Mouse (Mus musculus) forebrain, embryonic 15.5 days (tissue): ENCODE data around the gene Pygl. TPM values are rescaled to one million over a fixed set of nuclear protein-coding genes. Genes with fewer than 3 reads are reported as not detected.

ENCODE experiments used
- ATAC-seq: fragments of 200-750 bp; cut with Nextera tagmentation; replicated peaks from 2 replicates; pipeline ENCODE4 v1.8.0; 2017; ENCODE audit warnings: mild to moderate bottlenecking, moderate TSS enrichment, moderate library complexity
- H3K27ac ChIP-seq: fragments of 300-500 bp; sonication (generic); replicated peaks from 2 replicates; pipeline ENCODE4 v1.5.1; 2015; ENCODE audit warnings: mild to moderate bottlenecking, inconsistent platforms
- H3K27me3 ChIP-seq: fragments of 300-500 bp; sonication (generic); 2 replicates; pipeline ENCODE4 v1.6.1; 2015; ENCODE audit warnings: inconsistent platforms
- H3K36me3 ChIP-seq: fragments of 300-500 bp; sonication (generic); 2 replicates; pipeline ENCODE4 v1.6.1; 2015; ENCODE audit warnings: mild to moderate bottlenecking, inconsistent platforms
- H3K4me1 ChIP-seq: fragments of 300-500 bp; sonication (generic); 2 replicates; pipeline ENCODE4 v1.6.1; 2015; ENCODE audit warnings: inconsistent platforms
- H3K4me2 ChIP-seq: fragments of 300-500 bp; sonication (generic); replicated peaks from 2 replicates; pipeline ENCODE4 v1.6.1; 2015; ENCODE audit warnings: mild to moderate bottlenecking, inconsistent platforms
- H3K4me3 ChIP-seq: fragments of 300-500 bp; sonication (generic); 2 replicates; pipeline ENCODE4 v1.5.1; 2015; ENCODE audit warnings: mild to moderate bottlenecking, inconsistent platforms
- H3K9ac ChIP-seq: fragments of 300-500 bp; sonication (generic); replicated peaks from 2 replicates; pipeline ENCODE4 v1.6.1; 2015; ENCODE audit warnings: mild to moderate bottlenecking, inconsistent platforms
- H3K9me3 ChIP-seq: fragments of 300-500 bp; sonication (generic); 2 replicates; pipeline ENCODE4 v1.6.1; 2016; ENCODE audit warnings: inconsistent platforms
- WGBS: fragments of 180-500 bp; shearing (Covaris S2); methylation state at CpG from one replicate; pipeline ENCODE4 v1.1.7; 2015; ENCODE audit warnings: mixed read lengths; 5-methylcytosine and 5-hydroxymethylcytosine counted together
- polyA plus RNA-seq: library from polyadenylated mRNA; unstranded; fragments of >200 nt; fragmentation: Nextera tagmentation; extraction: Ambion mirVana; gene quantifications from 2 replicates; pipeline ENCODE4 v1.2.1, GENCODE M21; 2015

Pygl gene
- polyA plus RNA-seq, 1 experiment from 2014 or later, result 6.7 TPM

DNA sequence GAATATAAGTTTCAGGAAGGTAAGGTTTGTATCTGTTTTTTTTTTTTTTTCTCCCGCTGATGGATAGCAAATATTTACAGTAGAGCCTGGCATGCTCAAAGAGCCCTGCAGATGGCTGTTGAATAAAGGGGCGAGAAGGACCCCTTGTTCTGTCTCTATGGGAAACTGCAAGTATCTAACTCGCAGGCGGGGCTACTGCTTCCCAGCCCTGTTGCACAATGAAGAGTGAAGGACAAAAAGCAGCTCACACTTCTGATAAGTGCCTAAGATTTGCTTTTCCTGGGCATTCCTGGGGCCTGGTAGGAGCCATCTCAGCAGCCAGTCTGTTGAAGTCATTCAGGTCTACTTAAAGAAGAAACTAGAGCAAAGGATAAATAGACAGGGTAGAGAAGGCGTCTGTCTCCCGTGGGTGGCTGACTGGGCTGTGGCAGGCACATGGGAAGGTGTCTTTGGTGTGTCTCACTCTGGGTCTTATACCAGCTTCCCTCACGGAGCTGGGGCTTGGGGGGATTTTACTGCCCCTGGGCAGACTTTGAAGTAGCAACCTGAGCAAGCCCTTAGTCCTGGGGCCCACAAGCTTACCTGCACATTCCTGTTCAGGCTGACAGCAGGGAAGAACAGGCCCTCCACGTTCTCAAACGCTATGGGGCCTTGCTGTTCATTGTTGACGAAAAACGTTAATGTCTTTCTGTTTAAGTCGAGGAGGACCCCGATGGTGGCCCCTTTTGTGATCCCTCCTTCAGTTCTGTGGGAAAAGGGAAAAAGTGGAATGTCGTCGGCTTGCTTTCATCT is 16.6 kb upstream of the Pygl start:
- Histone ChIP-seq H3K9ac (no peak overlapping the region), H3K9me3 (no peaks in the 10 kb centered on the region), H3K36me3 (no peaks in the 10 kb centered on the region), H3K4me1 (peaks cover 13% of the 10 kb centered on the region), H3K27me3 (no peaks in the 10 kb centered on the region), H3K4me3 (no peak overlapping the region), H3K4me2 (no peak overlapping the region), H3K27ac (peak overlapping the region; percentile 40)
- 29% methylated on average over 15 of the region's 15 CpGs for WGBS
- ATAC-seq, result peak; percentile 62; the same call in 1 of the 2 replicates

DNA sequence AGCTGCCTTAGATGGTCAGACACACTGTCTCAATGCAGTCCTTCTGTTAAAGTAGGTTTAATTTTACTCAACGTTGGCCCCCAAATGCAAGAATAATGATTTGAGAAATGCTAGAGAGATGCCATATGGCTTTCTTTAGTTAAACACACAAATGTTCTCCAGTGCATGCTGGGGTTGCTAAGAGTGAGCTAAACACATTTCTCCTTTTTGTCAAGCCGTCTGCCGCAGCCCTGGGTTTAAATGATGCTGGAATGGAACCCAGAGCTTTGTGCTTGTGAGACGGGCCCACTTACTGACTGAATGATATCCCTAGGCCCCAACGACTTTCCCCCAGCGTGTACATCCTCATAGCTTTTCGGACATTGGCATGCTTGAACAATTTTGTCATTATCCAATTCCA is 11.3 kb upstream of the Pygl start:
- no peak overlapping the region for H3K4me2 ChIP-seq
- no peaks in the 10 kb centered on the region for H3K9me3 ChIP-seq
- no peak for ATAC-seq
- peaks cover 24% of the 10 kb centered on the region for H3K4me1 ChIP-seq
- H3K27ac ChIP-seq, result peak overlapping the region; percentile 53
- H3K36me3 ChIP-seq, result no peaks in the 10 kb centered on the region
- H3K4me3 ChIP-seq, result no peak overlapping the region
- no peak overlapping the region for H3K9ac ChIP-seq
- 63% methylated on average over 7 of the region's 7 CpGs for WGBS
- H3K27me3 ChIP-seq, result no peaks in the 10 kb centered on the region

DNA sequence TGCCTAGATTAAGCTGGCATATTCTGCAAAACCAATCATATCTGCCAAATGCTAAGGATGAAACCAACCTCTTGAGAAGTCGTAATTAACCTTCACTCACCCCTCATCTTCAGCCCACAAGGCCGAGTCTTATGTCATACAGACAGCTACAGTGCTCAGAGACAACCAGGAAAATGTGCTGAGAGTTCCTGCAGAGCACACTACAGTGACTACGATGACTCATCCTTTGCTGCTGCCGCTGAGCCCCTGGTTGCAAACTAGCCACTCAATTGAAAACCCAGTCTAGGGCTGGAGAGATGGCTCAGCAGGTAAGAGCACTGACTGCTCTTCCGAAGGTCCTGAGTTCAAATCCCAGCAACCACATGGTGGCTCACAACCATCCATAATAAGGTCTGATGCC is 8.5 kb upstream of the Pygl start:
- WGBS, result 89% methylated on average over 5 of the region's 5 CpGs
- no peak for ATAC-seq
- peaks cover 24% of the 10 kb centered on the region for H3K4me1 ChIP-seq
- no peaks in the 10 kb centered on the region for H3K27me3 ChIP-seq
- no peak overlapping the region for H3K27ac ChIP-seq
- H3K36me3 ChIP-seq, result no peaks in the 10 kb centered on the region
- no peak overlapping the region for H3K4me3 ChIP-seq
- no peak overlapping the region for H3K4me2 ChIP-seq
- no peaks in the 10 kb centered on the region for H3K9me3 ChIP-seq
- H3K9ac ChIP-seq, result no peak overlapping the region

DNA sequence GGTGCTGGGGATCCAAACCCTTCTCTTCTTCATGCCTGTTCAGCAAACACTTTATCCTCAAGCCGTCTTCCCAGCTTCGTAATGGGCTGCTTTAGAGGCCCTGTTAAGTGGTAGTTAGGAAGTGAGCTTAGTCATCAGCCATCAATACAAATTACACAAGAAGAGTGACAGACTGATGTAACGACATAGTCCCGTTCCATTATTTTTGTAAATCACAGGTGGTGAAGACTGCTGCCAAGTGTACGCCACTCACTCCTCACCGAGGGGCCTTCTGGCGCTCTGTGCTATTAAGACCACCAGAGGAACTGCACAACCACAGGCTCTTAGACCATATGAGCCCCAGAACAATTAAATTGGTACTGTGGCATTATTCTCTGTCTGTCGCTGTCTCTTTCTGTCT is 7.3 kb upstream of the Pygl start:
- Histone ChIP-seq H3K9ac (no peak overlapping the region), H3K36me3 (no peaks in the 10 kb centered on the region), H3K4me2 (no peak overlapping the region), H3K4me3 (no peak overlapping the region), H3K9me3 (no peaks in the 10 kb centered on the region), H3K27me3 (no peaks in the 10 kb centered on the region), H3K4me1 (peaks cover 28% of the 10 kb centered on the region), H3K27ac (peak overlapping the region; percentile 72)
- peak; percentile 68 for ATAC-seq
- 18% methylated on average over 8 of the region's 8 CpGs for WGBS

DNA sequence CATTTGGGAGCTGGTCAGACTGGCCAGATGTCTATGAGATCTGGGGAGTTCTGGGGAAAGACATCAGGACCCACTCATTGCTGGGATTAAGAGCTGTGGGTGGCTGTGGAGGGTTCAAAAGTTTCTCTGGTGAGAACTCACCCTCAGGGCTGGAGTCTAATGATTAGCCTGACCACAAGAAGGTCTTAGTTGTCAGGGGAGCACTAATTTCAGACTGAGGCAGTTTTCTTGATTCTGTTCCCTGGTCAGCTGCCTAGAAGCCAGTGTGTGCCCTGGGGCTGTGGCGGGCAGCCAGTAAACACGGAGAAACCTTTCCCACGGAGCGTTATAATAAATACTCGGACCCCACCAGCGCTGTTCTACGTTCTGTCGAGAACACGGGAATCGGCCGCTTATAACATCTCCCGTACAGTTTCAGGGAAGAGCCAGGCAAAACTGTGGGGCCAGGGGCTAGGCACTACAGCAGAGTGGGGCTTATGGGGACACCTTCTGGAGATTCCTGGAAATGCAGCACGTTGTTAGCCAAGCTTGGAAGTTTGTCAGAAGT is 3.7 kb upstream of the Pygl start:
- Histone ChIP-seq H3K4me2 (peak overlapping the region; percentile 63), H3K27me3 (no peaks in the 10 kb centered on the region), H3K36me3 (no peaks in the 10 kb centered on the region), H3K9me3 (no peaks in the 10 kb centered on the region), H3K4me3 (peak overlapping the region; percentile 35), H3K4me1 (peaks cover 20% of the 10 kb centered on the region), H3K9ac (peak overlapping the region; percentile 50), H3K27ac (peak overlapping the region; percentile 68)
- peak; percentile 82 for ATAC-seq
- WGBS, result 3% methylated on average over 13 of the region's 13 CpGs

DNA sequence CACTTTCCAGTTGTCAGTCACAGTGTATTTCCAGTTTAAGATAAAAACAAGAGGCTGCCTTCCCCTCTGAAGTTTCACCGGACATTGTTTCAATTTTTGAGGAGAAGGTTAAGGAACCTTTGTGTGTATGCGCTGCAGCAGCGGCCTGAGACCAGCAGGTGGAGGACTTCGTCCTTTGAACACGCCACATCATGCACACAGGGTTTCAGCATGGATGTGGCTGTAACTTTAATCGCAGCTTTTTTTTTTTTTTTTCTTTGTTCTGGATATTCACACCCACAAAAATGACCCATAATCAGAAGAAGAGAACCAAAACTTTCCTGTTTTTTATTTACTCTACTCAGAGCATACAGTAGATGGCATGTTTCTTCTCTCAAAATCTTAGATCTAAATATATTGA is 3.1 kb upstream of the Pygl start:
- WGBS, result 8% methylated on average over 6 of the region's 6 CpGs
- no peak overlapping the region for H3K4me2 ChIP-seq
- no peaks in the 10 kb centered on the region for H3K36me3 ChIP-seq
- no peaks in the 10 kb centered on the region for H3K27me3 ChIP-seq
- H3K9me3 ChIP-seq, result no peaks in the 10 kb centered on the region
- H3K9ac ChIP-seq, result no peak overlapping the region
- peak; percentile 78 for ATAC-seq
- H3K27ac ChIP-seq, result no peak overlapping the region; the same call in 1 of the 2 replicates
- H3K4me1 ChIP-seq, result peaks cover 20% of the 10 kb centered on the region
- no peak overlapping the region for H3K4me3 ChIP-seq

DNA sequence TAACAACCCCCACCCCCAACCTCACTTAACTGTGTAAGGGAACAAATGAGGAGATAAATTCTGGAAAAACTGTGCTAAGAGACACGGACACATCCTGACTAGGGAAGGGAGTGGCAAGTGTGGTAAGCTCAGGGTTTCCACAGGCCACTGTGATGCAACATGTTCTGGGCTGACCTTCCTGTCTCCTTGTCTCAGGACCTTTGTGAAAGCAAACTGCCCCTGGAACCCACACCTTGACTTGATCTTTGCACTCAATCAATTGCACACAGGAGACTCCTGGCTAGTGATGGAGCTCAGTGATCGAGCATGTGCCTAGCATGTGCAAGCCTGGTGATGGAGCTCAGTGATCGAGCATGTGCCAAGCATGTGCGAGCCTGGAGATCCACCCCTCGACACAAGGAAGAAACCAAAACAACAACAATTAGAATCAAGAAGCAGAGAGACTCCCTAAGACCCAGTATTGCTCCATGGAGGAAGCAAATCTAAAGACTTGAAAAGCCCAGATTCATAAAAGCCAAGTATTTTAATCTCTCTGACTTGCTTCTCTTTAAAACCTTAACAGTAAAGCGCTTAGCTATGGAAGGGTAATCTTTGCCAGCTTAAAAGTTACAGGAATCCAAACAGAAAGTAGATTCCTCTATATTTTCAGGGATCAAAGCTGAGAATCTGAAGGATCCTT is 2.5 kb upstream of the Pygl start:
- H3K27me3 ChIP-seq, result no peaks in the 10 kb centered on the region
- H3K27ac ChIP-seq, result no peak overlapping the region; the same call in 1 of the 2 replicates
- no peaks in the 10 kb centered on the region for H3K9me3 ChIP-seq
- H3K4me2 ChIP-seq, result no peak overlapping the region
- H3K4me1 ChIP-seq, result peaks cover 15% of the 10 kb centered on the region
- no peak overlapping the region for H3K9ac ChIP-seq
- H3K36me3 ChIP-seq, result no peaks in the 10 kb centered on the region
- 84% methylated on average over 6 of the region's 6 CpGs for WGBS
- no peak for ATAC-seq
- H3K4me3 ChIP-seq, result no peak overlapping the region

DNA sequence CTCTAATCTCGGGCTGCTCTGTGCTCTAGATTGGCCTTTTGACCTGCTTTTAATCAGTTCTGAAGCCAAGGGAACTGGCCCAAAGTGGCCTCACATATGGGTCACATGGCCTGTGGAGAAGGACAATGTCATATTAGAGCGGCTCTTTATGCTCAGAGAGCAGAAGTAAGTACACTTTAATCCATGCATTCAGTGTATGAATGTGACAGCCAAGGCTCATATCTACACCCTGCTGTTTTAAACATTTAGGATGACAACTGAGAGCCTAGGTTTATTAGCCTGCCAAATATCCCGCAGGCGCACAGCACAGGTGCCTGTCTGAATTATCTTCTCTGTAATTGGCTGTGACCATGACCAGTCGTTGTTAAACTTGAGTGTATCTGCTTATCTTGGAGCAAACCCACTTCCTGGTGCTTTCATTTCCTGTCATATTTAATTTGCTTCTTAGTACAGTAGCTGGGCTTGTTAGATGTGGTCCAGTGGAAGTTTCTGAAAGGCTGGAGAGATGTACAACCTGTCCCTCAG is 794 bp upstream of the Pygl start:
- Histone ChIP-seq H3K9ac (no peak overlapping the region), H3K4me2 (no peak overlapping the region), H3K9me3 (no peaks in the 10 kb centered on the region), H3K27me3 (no peaks in the 10 kb centered on the region), H3K4me1 (peaks cover 16% of the 10 kb centered on the region), H3K4me3 (no peak overlapping the region), H3K27ac (no peak overlapping the region), H3K36me3 (no peaks in the 10 kb centered on the region)
- no peak for ATAC-seq
- 16% methylated on average over 5 of the region's 5 CpGs for WGBS

DNA sequence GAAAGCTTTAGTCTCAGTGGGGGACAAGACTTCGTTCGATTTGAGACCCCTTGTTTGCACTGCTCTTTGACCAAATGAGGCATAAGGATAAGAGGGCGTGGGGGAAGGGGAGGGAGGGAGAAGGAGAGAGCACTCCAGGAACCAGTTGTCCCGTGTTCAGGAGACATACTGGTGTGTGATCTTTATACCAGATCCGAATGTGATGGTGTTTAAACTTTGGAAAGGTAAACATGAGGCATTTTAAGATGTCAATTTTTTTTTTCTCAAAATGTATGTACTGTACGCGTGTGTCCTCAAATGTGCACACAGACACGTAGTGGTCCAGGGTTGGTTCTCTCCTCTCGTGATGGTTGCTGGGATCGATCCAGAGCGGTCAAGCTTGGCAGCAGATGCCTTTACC is 3.1 kb downstream of the Pygl start:
- 66% methylated on average over 11 of the region's 11 CpGs for WGBS
- Histone ChIP-seq H3K4me3 (no peak overlapping the region), H3K9me3 (no peaks in the 10 kb centered on the region), H3K36me3 (no peaks in the 10 kb centered on the region), H3K27me3 (0 out of 2 replicates have a peak, but pooled peaks cover 5% of the 10 kb centered on the region), H3K9ac (no peak overlapping the region), H3K4me2 (no peak overlapping the region), H3K27ac (no peak overlapping the region), H3K4me1 (peaks cover 12% of the 10 kb centered on the region)
- ATAC-seq, result no peak

DNA sequence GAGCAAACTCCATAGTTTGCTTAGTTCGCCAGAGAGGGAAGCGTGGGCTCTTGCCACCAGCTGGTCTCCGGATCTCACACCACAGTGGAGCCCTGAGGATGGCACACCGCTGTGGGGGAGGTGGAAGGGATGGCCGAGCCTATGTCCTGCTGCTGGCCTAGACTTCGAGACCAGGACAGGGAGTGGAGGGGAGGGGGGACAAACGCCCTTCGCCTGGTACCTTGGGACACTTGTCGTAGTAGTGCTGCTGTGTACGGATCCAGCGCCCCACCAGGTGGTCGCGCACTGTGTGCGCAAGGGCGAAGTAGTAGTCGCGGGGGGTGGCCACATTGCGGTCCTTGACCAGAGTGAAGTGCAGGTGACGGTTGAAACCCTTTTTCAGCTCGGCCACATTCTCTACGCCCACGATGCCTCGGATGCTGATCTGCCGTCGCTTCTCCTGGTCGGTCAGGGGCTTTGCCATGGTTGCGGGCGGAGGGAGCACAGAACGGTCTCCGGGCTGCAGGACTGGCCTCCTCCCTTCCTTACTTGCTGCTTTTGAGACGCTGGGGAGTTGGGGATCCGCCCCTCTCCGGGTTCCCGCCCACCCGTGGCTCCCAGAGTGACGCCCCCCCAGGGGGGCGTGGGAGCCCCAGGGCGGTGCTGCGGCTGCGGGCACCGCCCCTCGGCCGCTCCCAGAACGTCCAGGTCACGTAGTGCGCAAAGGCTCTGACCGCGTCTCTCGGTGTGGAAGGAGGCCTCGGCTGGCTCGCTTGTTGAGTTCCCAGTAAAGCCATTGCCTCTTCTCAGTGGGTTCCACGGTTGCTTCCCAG is 4.0 kb downstream of the Pygl start:
- H3K4me1 ChIP-seq, result peaks cover 16% of the 10 kb centered on the region
- H3K36me3 ChIP-seq, result no peaks in the 10 kb centered on the region
- H3K4me3 ChIP-seq, result peak overlapping the region; percentile 44
- ATAC-seq, result peak; percentile 80
- peak overlapping the region; percentile 74 for H3K4me2 ChIP-seq
- 0 out of 2 replicates have a peak, but pooled peaks cover 5% of the 10 kb centered on the region for H3K27me3 ChIP-seq
- H3K9me3 ChIP-seq, result no peaks in the 10 kb centered on the region
- H3K27ac ChIP-seq, result no peak overlapping the region
- peak overlapping the region; percentile 45 for H3K9ac ChIP-seq
- 2% methylated on average over 52 of the region's 52 CpGs for WGBS

DNA sequence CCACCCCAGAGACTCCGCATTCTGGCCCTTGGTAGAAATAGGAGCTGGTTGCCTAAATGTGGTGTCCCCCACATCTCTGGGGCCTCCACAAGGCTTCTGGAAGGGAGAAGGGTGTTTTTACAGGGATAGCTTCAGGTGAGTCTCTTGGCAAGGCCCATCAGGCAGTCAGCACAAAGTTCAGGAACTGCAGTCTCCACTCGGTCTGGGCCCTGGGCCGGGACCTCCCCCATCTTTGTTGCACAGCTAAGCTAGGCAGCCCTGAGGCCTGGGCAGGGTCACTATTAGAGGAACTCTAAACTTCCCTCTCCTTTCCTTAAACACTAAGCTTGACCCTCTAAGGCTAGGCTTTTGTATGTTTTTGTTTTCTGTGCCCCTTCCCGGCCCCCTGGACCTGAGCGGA is 4.6 kb downstream of the Pygl start:
- H3K9me3 ChIP-seq, result no peaks in the 10 kb centered on the region
- peaks cover 16% of the 10 kb centered on the region for H3K4me1 ChIP-seq
- H3K27me3 ChIP-seq, result 0 out of 2 replicates have a peak, but pooled peaks cover 5% of the 10 kb centered on the region
- H3K9ac ChIP-seq, result no peak overlapping the region
- H3K36me3 ChIP-seq, result no peaks in the 10 kb centered on the region
- H3K4me2 ChIP-seq, result peak overlapping the region; percentile 74
- peak overlapping the region; percentile 44 for H3K4me3 ChIP-seq
- ATAC-seq, result no peak
- WGBS, result 31% methylated on average over 5 of the region's 5 CpGs
- H3K27ac ChIP-seq, result no peak overlapping the region
